Mouse (Mus musculus) megakaryocyte, embryonic 14.5 days (primary cell): ENCODE results near the gene Egln2.

Experiments
- FLI1 ChIP-seq: IDR thresholded peaks from 2 replicates; pipeline ENCODE4 v1.6.1; 2012; ENCODE audit warnings: low read length, inconsistent platforms, mixed read lengths
- GATA1 ChIP-seq: IDR thresholded peaks from 3 replicates; pipeline ENCODE4 v1.6.1; 2012; ENCODE audit warnings: mixed read lengths, low read length, inconsistent platforms, borderline replicate concordance

DNA sequence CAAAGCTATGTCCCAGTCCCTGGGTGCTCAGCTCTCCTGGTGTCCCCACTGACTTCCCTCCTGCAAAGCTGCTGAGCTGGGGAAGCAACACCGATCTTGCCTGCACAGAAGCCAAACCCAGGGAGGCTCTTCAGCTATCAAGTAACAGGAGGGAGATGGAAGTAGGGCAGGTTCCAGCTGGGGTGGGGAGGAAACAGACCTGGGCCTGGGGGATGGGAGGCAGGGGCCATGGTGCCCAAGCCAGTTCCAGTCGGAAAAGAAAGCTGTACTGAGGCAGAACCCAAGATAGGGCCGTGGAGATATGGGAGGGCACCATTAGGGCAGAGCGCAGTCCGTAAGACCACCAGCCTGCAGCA lies 3.2 kb downstream of the Egln2 start:
- TF ChIP-seq GATA1: no peak
- no peak for TF ChIP-seq FLI1
